Mouse (Mus musculus) mouse trophoblast stem cell (cell line): ENCODE results near the gene Gm10142.
"Not testable (repeated sequence)": the region's sequence is repeated elsewhere in the genome, so short reads cannot be mapped to it uniquely, and the experiment has no call there.

Experiments used
- in situ Hi-C, 2 experiments: fragments of 300-500 bp; cut with MseI, MboI; formaldehyde crosslinking; loops; 2 replicates in 1 of 2; 3 replicates in 1 of 2; pipeline ENCODE4 v1.15.1; 2025

The Gm10142 gene

GRCm38 (mm10) chr10:77738929-77739328 is 23.3 kb downstream of the Gm10142 start:
- in situ Hi-C loops = no loop called here

- in situ Hi-C loops = not testable (repeated sequence)
Observed at GRCm38 (mm10) chr10:77741924-77742688, 26.5 kb downstream of the Gm10142 start, which contains the start of gene Gm18596. TSS of gene Gm18596 (minus strand) at chr10:77742638.

GRCm38 (mm10) chr10:77750686-77751085 is 35.1 kb downstream of the Gm10142 start:
- in situ Hi-C loops = not testable (repeated sequence)

- in situ Hi-C loops = not testable (repeated sequence)
Observed at GRCm38 (mm10) chr10:77751254-77751653, 35.6 kb downstream of the Gm10142 start, which contains the start of gene Gm9736. TSS of gene Gm9736 (minus strand) at chr10:77751354.

GRCm38 (mm10) chr10:77752312-77752711 is 36.7 kb downstream of the Gm10142 start:
- in situ Hi-C loops = not testable (repeated sequence)

- in situ Hi-C loops = no loop called here
Observed at GRCm38 (mm10) chr10:77753448-77753847, 37.8 kb downstream of the Gm10142 start.

GRCm38 (mm10) chr10:77759582-77759981 is 44.0 kb downstream of the Gm10142 start, which contains the start of gene Gm3233:
TSS of gene Gm3233 (minus strand) at chr10:77759682.
- in situ Hi-C loops = not testable (repeated sequence)
